Mouse (Mus musculus) frontal cortex, postnatal 10 days (tissue): ENCODE data around the gene Eif4g3.

Source experiments
- DNase-seq, 2 experiments: peaks; one replicate each; pipeline ENCODE4 v3.0.0; 2022; ENCODE audit warnings: low spot score in 2 of 2, mixed read lengths in 1 of 2

The Eif4g3 gene

DNA sequence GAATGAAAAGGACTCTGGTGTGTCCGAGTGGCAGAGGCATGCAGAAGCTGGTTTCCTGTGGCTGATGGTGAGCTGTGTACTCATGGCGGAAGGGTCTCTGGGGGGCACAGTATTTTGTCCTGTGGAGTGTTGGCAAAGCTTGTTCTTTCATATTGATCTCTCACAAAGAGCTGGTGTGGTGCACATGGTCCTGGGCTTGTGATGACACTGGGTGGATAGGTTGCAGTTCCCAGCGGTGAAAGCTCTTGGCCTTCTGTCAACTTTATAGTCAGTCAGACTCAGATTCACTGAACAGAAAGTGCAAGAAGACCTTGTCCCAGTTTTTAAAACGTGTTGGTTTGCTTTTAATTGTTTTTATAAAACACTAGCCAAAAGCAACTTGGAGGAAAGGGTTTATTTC, 68.3 kb downstream of the Eif4g3 start:
- DNase-seq, result no peak

GRCm38 (mm10) chr4:138063372-138064265, 70.8 kb downstream of the Eif4g3 start:
- DNase-seq, result no peak

- no peak for DNase-seq
Measured at GRCm38 (mm10) chr4:138064882-138065592, 72.2 kb downstream of the Eif4g3 start.

GRCm38 (mm10) chr4:138065593-138066169, 72.9 kb downstream of the Eif4g3 start:
- no peak for DNase-seq

GRCm38 (mm10) chr4:138066421-138066820, 73.6 kb downstream of the Eif4g3 start:
- DNase-seq, result no peak

DNA sequence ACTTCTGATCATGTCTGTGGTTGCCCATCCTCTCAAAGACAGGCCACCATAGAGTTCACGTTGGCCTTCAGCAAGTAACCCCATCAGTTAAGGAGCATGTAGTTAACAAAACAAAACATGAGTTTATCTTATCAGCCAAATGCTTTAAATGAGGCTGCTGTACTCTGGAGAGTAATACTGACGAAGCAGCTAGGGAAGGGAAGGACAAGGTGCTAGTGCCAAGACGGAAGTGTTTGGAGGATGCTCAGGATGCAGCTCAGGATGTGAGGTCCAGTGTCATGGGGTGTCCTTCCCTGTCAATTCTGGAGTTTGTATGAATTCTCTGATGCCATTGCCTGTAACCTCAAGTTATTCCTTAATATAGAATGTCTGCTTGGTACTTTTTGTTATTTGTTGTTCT, 75.0 kb downstream of the Eif4g3 start:
- no peak for DNase-seq

DNA sequence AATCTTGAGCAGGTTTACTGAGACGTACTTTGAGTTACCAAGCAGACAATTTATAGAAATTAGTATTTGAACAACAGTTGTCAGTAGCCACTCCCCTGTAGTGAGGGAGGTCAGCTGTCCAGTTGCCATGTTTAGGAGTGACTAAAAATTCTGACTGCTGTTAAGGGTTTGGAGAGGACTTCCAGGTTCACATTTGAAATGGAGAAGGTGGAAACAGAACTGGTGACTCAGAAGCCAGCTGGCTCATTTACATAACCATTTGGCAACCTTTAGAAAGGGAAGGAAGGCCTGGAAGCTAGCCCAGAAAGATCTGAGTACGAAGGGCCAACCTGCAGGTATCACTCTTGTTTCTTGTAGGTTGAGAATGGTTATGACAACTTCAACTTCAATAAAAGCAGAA, 75.8 kb downstream of the Eif4g3 start:
- DNase-seq, result no peak

- DNase-seq, result no peak
Measured at GRCm38 (mm10) chr4:138069371-138069770, 76.5 kb downstream of the Eif4g3 start.

GRCm38 (mm10) chr4:138071497-138071896, 78.7 kb downstream of the Eif4g3 start:
- DNase-seq, result no peak

- no peak for DNase-seq
Measured at GRCm38 (mm10) chr4:138073086-138073485, 80.3 kb downstream of the Eif4g3 start.

DNA sequence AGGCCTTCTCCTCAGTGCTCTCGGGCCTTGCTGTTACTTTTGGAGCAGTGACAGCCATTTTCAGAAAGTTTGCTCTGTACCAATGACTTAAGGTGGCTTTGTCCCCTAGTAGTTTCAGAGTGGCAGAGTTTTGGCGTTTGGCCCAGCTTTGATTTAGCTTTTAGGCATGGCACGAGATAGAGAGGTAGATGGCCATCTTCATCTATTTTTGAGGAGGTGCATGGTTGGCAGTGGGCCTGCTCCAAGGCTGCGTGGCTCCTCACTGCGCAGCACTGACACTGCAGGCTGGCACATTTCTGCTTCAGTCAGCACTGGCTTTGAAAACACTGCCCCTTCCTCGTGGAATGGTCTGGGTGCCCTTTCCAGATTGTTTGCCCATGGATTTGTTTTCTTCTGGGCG, 80.7 kb downstream of the Eif4g3 start:
- no peak for DNase-seq

- no peak for DNase-seq
Measured at GRCm38 (mm10) chr4:138074896-138075584, 82.2 kb downstream of the Eif4g3 start.

GRCm38 (mm10) chr4:138077663-138078295, 85.0 kb downstream of the Eif4g3 start:
- DNase-seq, result no peak

- no peak for DNase-seq
Measured at GRCm38 (mm10) chr4:138079234-138079633, 86.4 kb downstream of the Eif4g3 start.

DNA sequence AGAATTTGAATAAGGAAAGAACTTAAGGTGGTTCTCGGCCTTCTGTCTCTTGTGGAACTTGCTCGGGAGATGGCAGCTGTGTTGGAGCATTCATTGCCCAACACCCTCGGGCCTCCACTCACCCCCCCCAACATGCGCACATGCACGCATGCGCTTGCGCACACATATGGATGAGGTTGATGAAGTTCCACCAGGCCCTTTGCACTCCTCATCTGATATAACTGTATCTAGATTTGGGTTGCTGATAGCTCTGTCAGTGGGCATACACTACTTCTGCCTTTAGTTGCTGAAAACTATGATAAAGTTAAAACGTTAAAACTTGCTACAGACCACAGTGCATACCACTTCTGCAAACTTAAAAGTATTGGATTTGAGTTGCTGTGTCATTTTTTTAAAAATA, 89.6 kb downstream of the Eif4g3 start:
- no peak for DNase-seq

DNA sequence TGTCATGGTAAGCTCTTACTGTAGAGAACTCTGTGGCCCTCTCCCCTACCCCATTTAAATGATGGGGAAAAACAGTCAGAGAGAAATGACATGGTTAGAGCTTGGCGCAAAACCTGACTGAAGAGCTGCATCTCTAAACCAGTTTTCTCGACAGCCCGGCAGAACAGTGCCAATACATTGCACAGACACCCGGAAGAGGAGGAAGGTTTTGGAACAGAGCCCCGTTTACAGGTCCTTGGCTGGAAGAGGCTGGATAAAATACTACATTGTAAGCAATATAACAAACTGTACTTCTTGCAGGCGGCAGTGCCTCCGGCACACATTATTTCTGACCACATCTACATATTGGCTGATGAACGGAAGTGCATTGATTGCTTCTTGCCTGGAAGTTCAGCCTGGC, 91.3 kb downstream of the Eif4g3 start:
- DNase-seq, result no peak

GRCm38 (mm10) chr4:138084851-138085573, 92.2 kb downstream of the Eif4g3 start:
- no peak for DNase-seq

- DNase-seq, result no peak
Measured at GRCm38 (mm10) chr4:138086949-138087348, 94.1 kb downstream of the Eif4g3 start.

- DNase-seq, result no peak
Measured at GRCm38 (mm10) chr4:138089512-138089911, 96.7 kb downstream of the Eif4g3 start.

DNA sequence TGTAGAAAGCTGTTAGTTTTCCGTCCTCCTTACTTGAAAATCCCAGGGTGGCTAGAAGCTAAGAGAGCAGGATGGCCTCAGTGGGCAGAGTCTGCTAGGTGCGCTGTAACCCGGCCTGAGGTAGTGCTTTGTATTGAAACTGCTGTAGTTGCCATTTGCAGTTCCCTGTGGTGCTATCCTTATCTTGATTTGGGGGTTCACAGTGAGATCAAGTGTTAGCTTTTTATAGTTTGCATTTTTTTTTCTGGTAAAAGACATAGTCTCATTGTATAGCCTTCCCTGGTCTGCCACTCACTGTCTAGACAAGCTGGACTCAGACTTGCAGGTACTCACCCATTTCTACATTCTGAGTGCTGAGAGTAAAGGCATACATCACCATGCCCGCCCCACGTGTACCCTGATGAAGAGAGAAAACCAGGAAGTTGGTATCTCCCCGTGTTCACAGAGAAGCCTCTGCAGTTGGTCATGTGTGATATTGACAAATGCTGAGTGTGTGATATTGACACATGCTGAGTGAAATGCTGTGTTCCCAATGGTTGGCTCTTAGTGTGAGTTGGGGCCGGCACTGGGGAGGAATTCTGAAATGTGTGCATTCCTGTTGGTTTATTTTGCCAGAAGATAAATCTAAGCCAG, 98.9 kb downstream of the Eif4g3 start:
- DNase-seq, result no peak
